Mouse (Mus musculus) cerebellum, adult 2 months (tissue): Measurements from ENCODE around the gene Msx1.

Experiments
- CTCF ChIP-seq: fragments of 200-500 bp; IDR thresholded peaks from 2 replicates; pipeline ENCODE4 v1.5.1; 2011; ENCODE audit warnings: low read depth, mild to moderate bottlenecking, control low read depth, low read length, moderate library complexity, borderline replicate concordance; ENCODE audit not compliant: insufficient read depth
- POLR2A ChIP-seq: fragments of 200-500 bp; IDR thresholded peaks from 2 replicates; pipeline ENCODE4 v1.6.1; 2011; ENCODE audit warnings: low read length, control low read depth, borderline replicate concordance; ENCODE audit not compliant: insufficient read depth

DNA sequence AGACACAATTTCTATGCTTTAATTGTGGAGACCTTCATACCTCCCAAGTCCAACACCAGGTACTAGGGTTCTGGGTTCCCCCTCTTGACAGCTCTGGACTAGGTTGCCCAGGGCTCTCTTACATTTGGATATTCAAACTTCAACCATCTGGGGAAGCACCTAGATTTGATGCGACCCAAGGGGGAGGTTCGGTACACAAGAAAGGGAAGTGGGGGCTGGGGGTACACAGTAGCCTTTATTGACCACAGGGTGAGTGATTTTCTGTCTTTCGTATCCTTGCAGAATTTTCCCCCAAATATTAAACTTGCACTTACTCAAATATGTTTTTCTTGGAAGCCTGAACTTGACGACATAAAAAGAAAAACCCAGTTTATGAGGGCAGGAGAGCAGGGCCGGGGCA lies 4.8 kb downstream of the Msx1 start:
- TF ChIP-seq CTCF (no peak), POLR2A (no peak)
